Mouse (Mus musculus) c-Kit-negative CD71-positive TER-119-positive erythroid progenitor cells, embryonic 14.5 days (primary cell): ENCODE measurements around the gene Tesk1.

Experiments used
- DNase-seq: peaks from one replicate; pipeline ENCODE4 v3.0.0-alpha.2; 2013; ENCODE audit warnings: low read depth, low spot score

Tesk1 gene

GRCm38 (mm10) chr4:43418973-43419656 is 22.6 kb upstream of the Tesk1 start:
- no peak for DNase-seq

- DNase-seq, result no peak
Measured at GRCm38 (mm10) chr4:43419801-43420281, 21.9 kb upstream of the Tesk1 start.

- DNase-seq, result peak; percentile 51
Measured at GRCm38 (mm10) chr4:43420305-43420704, 21.4 kb upstream of the Tesk1 start.

- no peak for DNase-seq
Measured at GRCm38 (mm10) chr4:43421632-43422240, 20.0 kb upstream of the Tesk1 start.

- no peak for DNase-seq
Measured at GRCm38 (mm10) chr4:43423267-43423934, 18.3 kb upstream of the Tesk1 start.

GRCm38 (mm10) chr4:43424072-43424471 is 17.7 kb upstream of the Tesk1 start:
- no peak for DNase-seq

GRCm38 (mm10) chr4:43425197-43425596 is 16.5 kb upstream of the Tesk1 start:
- DNase-seq, result no peak

GRCm38 (mm10) chr4:43425648-43426380 is 15.9 kb upstream of the Tesk1 start:
- DNase-seq, result no peak

GRCm38 (mm10) chr4:43426487-43426886 is 15.3 kb upstream of the Tesk1 start:
- DNase-seq, result no peak

- DNase-seq, result no peak
Measured at GRCm38 (mm10) chr4:43427501-43428179, 14.1 kb upstream of the Tesk1 start.

- no peak for DNase-seq
Measured at GRCm38 (mm10) chr4:43428180-43428861, 13.4 kb upstream of the Tesk1 start.

GRCm38 (mm10) chr4:43428946-43429345 is 12.8 kb upstream of the Tesk1 start, which contains the start of gene Fam166b:
Fam166b (minus strand) TSS chr4:43429134.
- no peak for DNase-seq

- DNase-seq, result peak; percentile 70
Measured at GRCm38 (mm10) chr4:43431690-43432089, 10.0 kb upstream of the Tesk1 start.

GRCm38 (mm10) chr4:43432832-43433231 is 8.9 kb upstream of the Tesk1 start:
- DNase-seq, result no peak

GRCm38 (mm10) chr4:43442044-43442443 is 305 bp downstream of the Tesk1 start:
- DNase-seq, result peak; percentile 98

GRCm38 (mm10) chr4:43442456-43443361 is 970 bp downstream of the Tesk1 start:
- DNase-seq, result peak; percentile 61

GRCm38 (mm10) chr4:43443511-43443910 is 1.8 kb downstream of the Tesk1 start:
- DNase-seq, result no peak

GRCm38 (mm10) chr4:43447251-43447650 is 5.5 kb downstream of the Tesk1 start:
- no peak for DNase-seq

GRCm38 (mm10) chr4:43448554-43448953 is 6.8 kb downstream of the Tesk1 start:
- no peak for DNase-seq

- DNase-seq, result no peak
Measured at GRCm38 (mm10) chr4:43452315-43452714, 10.6 kb downstream of the Tesk1 start.
